In genomic region chr17:13870236-13870635, GRCm38 (mm10) we compare ENCODE assay signal across 23 mouse cellular contexts.
"Had no signal": no experiment of that assay in that cellular context is flagged by ENCODE, and none has a peak within 500 bp of the region (broad histone marks: within the 10 kb centered on the region; RNA-seq: fewer than 3 reads in every experiment).

No protein-coding gene starts in this region.

- H3K27ac ChIP-seq: gastrocnemius, adult 2 months; heart, embryonic 10.5 days; hindbrain, embryonic 10.5 days; hindbrain, embryonic 12.5 days; hindbrain, embryonic 14.5 days; intestine, embryonic 15.5 days; layer of hippocampus, adult 2 months; left cerebral cortex, adult 2 months; limb, embryonic 13.5 days; limb, embryonic 15.5 days; liver, embryonic 13.5 days; liver, embryonic 15.5 days had no signal

- H3K27me3 ChIP-seq: heart, embryonic 12.5 days; hindbrain, embryonic 12.5 days; intestine, embryonic 15.5 days; limb, embryonic 13.5 days; limb, embryonic 15.5 days; liver, embryonic 13.5 days; liver, embryonic 15.5 days had no signal

- H3K9ac ChIP-seq: heart, embryonic 12.5 days; hindbrain, embryonic 12.5 days; hindbrain, embryonic 14.5 days; intestine, embryonic 15.5 days; limb, embryonic 13.5 days; limb, embryonic 15.5 days; liver, embryonic 13.5 days; liver, embryonic 15.5 days had no signal

- H3K4me1 ChIP-seq: heart, embryonic 10.5 days; heart, embryonic 12.5 days; hindbrain, embryonic 10.5 days; hindbrain, embryonic 12.5 days; liver, embryonic 15.5 days had no signal

- H3K4me3 ChIP-seq: gastrocnemius, adult 2 months; heart, embryonic 10.5 days; heart, embryonic 12.5 days; hindbrain, embryonic 10.5 days; hindbrain, embryonic 12.5 days; intestine, embryonic 15.5 days; layer of hippocampus, adult 2 months; left cerebral cortex, adult 2 months; limb, embryonic 13.5 days; limb, embryonic 15.5 days; liver, embryonic 13.5 days; liver, embryonic 15.5 days had no signal

- H3K36me3 ChIP-seq: liver, embryonic 13.5 days; liver, embryonic 15.5 days had no signal

- DNase-seq: gastrocnemius, adult 2 months; gastrocnemius, postnatal 10 days; gastrocnemius, postnatal 25 days; heart, postnatal 10 days; heart, postnatal 4 days; kidney, adult 18-20 months; kidney, adult 8-10 months; kidney, postnatal 10 days; kidney, postnatal 25 days; kidney, postnatal 4 days; left cerebral cortex, postnatal 4 days; liver, embryonic 13.5 days had no signal

- H3K9me3 ChIP-seq: heart, embryonic 10.5 days; heart, embryonic 12.5 days; hindbrain, embryonic 12.5 days; intestine, embryonic 15.5 days; limb, embryonic 15.5 days; liver, embryonic 13.5 days; liver, embryonic 15.5 days had no signal
